Mouse (Mus musculus) limb, embryonic 14.5 days (tissue): ENCODE results near the gene Ptger3. TPM values are rescaled to one million over a fixed set of nuclear protein-coding genes. Genes with fewer than 3 reads are reported as not detected.

Experiments used
- ATAC-seq: fragments of 200-750 bp; cut with Nextera tagmentation; 2 replicates; pipeline ENCODE4 v1.8.0; 2017; ENCODE audit warnings: low read depth, moderate number of reproducible peaks, moderate TSS enrichment; ENCODE audit not compliant: low FRiP score
- DNase-seq: peaks from one replicate; pipeline ENCODE4 v3.0.0-alpha.2; 2015; ENCODE audit warnings: low spot score
- H3K27ac ChIP-seq: fragments of 300-500 bp; sonication (generic); replicated peaks from 2 replicates; pipeline ENCODE4 v1.5.1; 2014; ENCODE audit warnings: low read depth, mild to moderate bottlenecking, low read length, moderate library complexity, mixed read lengths
- H3K27me3 ChIP-seq: fragments of 300-500 bp; sonication (generic); 2 replicates; pipeline ENCODE4 v1.6.1; 2014; ENCODE audit warnings: low read length, mixed read lengths; ENCODE audit not compliant: control insufficient read depth, insufficient read depth
- H3K36me3 ChIP-seq: fragments of 300-500 bp; sonication (generic); 2 replicates; pipeline ENCODE4 v1.6.1; 2014; ENCODE audit warnings: mild to moderate bottlenecking, low read length, moderate library complexity, mixed read lengths; ENCODE audit not compliant: control insufficient read depth, insufficient read depth
- H3K4me1 ChIP-seq: fragments of 300-500 bp; sonication (generic); 2 replicates; pipeline ENCODE4 v1.6.1; 2014; ENCODE audit warnings: antibody characterized with exemption, low read length, mixed read lengths; ENCODE audit not compliant: control insufficient read depth, insufficient read depth
- H3K4me2 ChIP-seq: fragments of 300-500 bp; sonication (generic); replicated peaks from 2 replicates; pipeline ENCODE4 v1.6.1; 2014; ENCODE audit warnings: low read depth, mild to moderate bottlenecking, low read length, moderate library complexity; ENCODE audit not compliant: severe bottlenecking
- H3K4me3 ChIP-seq: fragments of 300-500 bp; sonication (generic); replicated peaks from 2 replicates; pipeline ENCODE4 v1.5.1; 2014; ENCODE audit warnings: low read length
- H3K9ac ChIP-seq: fragments of 300-500 bp; sonication (generic); 2 replicates; pipeline ENCODE4 v1.6.1; 2014; ENCODE audit warnings: mild to moderate bottlenecking, low read depth, low read length, moderate library complexity; ENCODE audit not compliant: severe bottlenecking
- H3K9me3 ChIP-seq: fragments of 300-500 bp; sonication (generic); 2 replicates; pipeline ENCODE4 v1.6.1; 2016; ENCODE audit warnings: low read length; ENCODE audit not compliant: control insufficient read depth
- POLR2A ChIP-seq: fragments of 200-500 bp; IDR thresholded peaks from 2 replicates; pipeline ENCODE4 v1.8.0; 2012; ENCODE audit warnings: inconsistent platforms, mild to moderate bottlenecking, moderate library complexity, borderline replicate concordance; ENCODE audit not compliant: insufficient read depth, insufficient read length; ENCODE audit errors: extremely low read depth
- WGBS: fragments of 180-500 bp; shearing (Covaris S2); extraction: QIAGEN DNeasy Blood & Tissue Kit; methylation state at CpG from one replicate; pipeline ENCODE4 v1.1.7; 2014; 5-methylcytosine and 5-hydroxymethylcytosine counted together
- polyA plus RNA-seq, 2 experiments: library from polyadenylated mRNA; depleted of rRNA in 1 of 2; stranded (reverse) in 1 of 2; unstranded in 1 of 2; fragments of >200 nt; fragmentation: Nextera tagmentation in 1 of 2; extraction: Ambion mirVana in 1 of 2; gene quantifications; 2 replicates each; pipeline versions ENCODE4 v1.2.1 to v1.2.3; 2012 to 2014

Ptger3 gene
- polyA plus RNA-seq, 2 experiments, result 3.7 to 8.6 TPM

GRCm38 (mm10) chr3:157597837-157598379 is 31.2 kb downstream of the Ptger3 start:
- Histone ChIP-seq H3K36me3 (no peaks in the 10 kb centered on the region), H3K27ac (no peak overlapping the region), H3K9me3 (no peaks in the 10 kb centered on the region), H3K9ac (no peak overlapping the region), H3K4me3 (no peak overlapping the region), H3K4me2 (no peak overlapping the region), H3K4me1 (0 out of 2 replicates have a peak, but pooled peaks cover 3% of the 10 kb centered on the region), H3K27me3 (no peaks in the 10 kb centered on the region)
- TF ChIP-seq POLR2A, result no peak
- no peak for DNase-seq
- ATAC-seq, result no peak
- 73% methylated on average over 7 of the region's 7 CpGs for WGBS

DNA sequence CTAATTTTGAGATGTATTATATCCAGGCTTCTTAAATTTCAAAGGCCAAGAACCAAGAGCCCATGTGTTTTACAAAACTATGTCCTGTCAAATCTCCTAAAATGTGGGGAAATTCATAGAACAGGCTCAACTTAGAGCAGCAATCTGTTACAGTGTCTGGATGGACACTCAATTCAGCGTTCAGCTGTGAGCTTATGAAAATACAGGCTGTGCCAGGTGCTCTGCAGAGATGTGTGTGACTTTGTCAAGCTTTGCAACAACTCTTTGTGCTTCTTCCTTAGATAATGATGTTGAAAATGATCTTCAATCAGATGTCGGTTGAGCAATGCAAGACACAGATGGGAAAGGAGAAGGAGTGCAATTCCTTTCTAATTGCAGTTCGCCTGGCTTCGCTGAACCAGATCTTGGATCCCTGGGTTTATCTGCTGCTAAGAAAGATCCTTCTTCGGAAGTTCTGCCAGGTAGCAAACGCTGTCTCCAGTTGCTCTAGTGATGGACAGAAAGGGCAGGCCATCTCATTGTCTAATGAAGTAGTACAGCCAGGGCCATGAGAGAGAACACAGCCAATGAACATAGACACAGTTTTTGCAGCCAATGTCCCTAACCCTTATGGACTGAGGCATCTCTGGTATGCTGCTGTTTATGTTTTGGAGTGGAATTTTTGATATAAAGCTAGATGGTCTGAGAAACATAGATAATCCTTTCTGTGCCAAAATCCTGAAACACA is 38.2 kb downstream of the Ptger3 start:
- Histone ChIP-seq H3K27ac (no peak overlapping the region), H3K4me2 (no peak overlapping the region), H3K4me1 (no peaks in the 10 kb centered on the region), H3K36me3 (no peaks in the 10 kb centered on the region), H3K27me3 (no peaks in the 10 kb centered on the region), H3K9me3 (no peaks in the 10 kb centered on the region), H3K9ac (no peak overlapping the region), H3K4me3 (no peak overlapping the region)
- WGBS, result 83% methylated on average over 6 of the region's 6 CpGs
- no peak for TF ChIP-seq POLR2A
- no peak for ATAC-seq
- no peak for DNase-seq

DNA sequence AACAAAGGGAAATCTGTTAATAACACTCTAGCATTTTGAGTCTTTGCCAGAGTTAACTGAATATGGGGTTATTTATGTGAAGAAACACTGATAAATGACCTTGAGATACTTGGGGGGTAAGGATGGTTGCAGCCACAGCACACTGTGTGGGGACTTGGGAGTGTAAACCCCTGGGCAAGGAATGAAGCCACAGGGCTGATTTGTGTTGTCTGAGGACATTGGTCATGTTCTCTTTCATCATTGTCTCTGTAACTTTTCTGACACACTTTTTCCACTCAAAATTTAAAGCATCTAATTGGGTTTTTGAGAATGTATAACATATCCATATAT is 38.7 kb downstream of the Ptger3 start:
- TF ChIP-seq POLR2A, result no peak
- H3K27me3 ChIP-seq, result no peaks in the 10 kb centered on the region
- H3K4me2 ChIP-seq, result no peak overlapping the region
- H3K9ac ChIP-seq, result no peak overlapping the region
- no peak overlapping the region for H3K4me3 ChIP-seq
- ATAC-seq, result no peak
- no peaks in the 10 kb centered on the region for H3K4me1 ChIP-seq
- H3K36me3 ChIP-seq, result no peaks in the 10 kb centered on the region
- no peaks in the 10 kb centered on the region for H3K9me3 ChIP-seq
- no peak for DNase-seq
- H3K27ac ChIP-seq, result no peak overlapping the region

- H3K4me1 ChIP-seq, result no peaks in the 10 kb centered on the region
- TF ChIP-seq POLR2A, result no peak
These were observed 46.9 kb downstream of the Ptger3 start for GRCm38 (mm10) chr3:157613542-157613941.

DNA sequence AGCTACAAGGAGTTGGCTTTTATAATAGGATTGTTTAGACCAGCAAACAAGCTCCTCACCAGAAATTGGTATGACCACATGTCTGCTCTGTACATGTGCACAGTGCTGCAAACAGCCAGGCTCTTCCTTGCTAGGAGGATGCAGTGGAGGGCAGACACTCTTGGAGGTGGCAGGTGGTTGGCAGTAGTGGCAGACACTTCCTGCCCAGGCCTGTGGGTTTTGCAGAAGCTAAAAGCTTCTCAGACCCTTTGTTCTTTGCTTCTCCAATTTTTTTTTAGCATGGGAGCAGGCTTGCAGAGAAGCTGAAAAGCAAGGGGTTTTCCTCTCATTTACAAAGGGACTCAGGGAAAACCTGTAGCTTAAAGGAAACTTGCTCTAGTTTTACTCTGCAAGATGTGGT is 50.3 kb downstream of the Ptger3 start:
- Histone ChIP-seq H3K4me2 (no peak overlapping the region), H3K9me3 (no peaks in the 10 kb centered on the region), H3K9ac (no peak overlapping the region), H3K4me1 (no peaks in the 10 kb centered on the region), H3K36me3 (no peaks in the 10 kb centered on the region), H3K27me3 (no peaks in the 10 kb centered on the region), H3K4me3 (no peak overlapping the region), H3K27ac (no peak overlapping the region)
- TF ChIP-seq POLR2A, result no peak
- ATAC-seq (no peak), DNase-seq (no peak)

More at GRCm38 (mm10) chr3:157613542-157613941, 46.9 kb downstream of the Ptger3 start:
- H3K4me2 ChIP-seq, result no peak overlapping the region
- H3K27ac ChIP-seq, result no peak overlapping the region
- H3K36me3 ChIP-seq, result no peaks in the 10 kb centered on the region
- no peak for DNase-seq
- H3K9me3 ChIP-seq, result no peaks in the 10 kb centered on the region
- H3K4me3 ChIP-seq, result no peak overlapping the region
- no peaks in the 10 kb centered on the region for H3K27me3 ChIP-seq
- no peak for ATAC-seq
- no peak overlapping the region for H3K9ac ChIP-seq
- WGBS, result 46% methylated on average over 1 of the region's 1 CpGs
